Mouse (Mus musculus) gastrocnemius, postnatal 14 days (tissue): ENCODE measurements around the gene Zcchc18. TPM values are rescaled to one million over a fixed set of nuclear protein-coding genes. Genes with fewer than 3 reads are reported as not detected.
"Not testable (repeated sequence)": the region's sequence is repeated elsewhere in the genome, so short reads cannot be mapped to it uniquely, and the experiment has no call there.

Source experiments
- DNase-seq: peaks from one replicate; pipeline ENCODE4 v3.0.0; 2021; ENCODE audit warnings: mixed read lengths
- intact Hi-C: fragments of 180-260 bp; cut with DNase I; formaldehyde crosslinking; loops from one replicate; pipeline ENCODE4 v1.15.1; 2025; ENCODE audit warnings: low total_unique reads
- long read RNA-seq, 2 experiments: library from polyadenylated mRNA; stranded (forward); transcript quantifications; one replicate each; pipeline ENCODE4 v2.0.0; 2021
- total RNA-seq, 2 experiments: library from RNA; stranded (reverse); gene quantifications; 2 replicates each; pipeline ENCODE4 v1.2.3; 2021

Gene Zcchc18
- total RNA-seq: under 1 TPM in 1 of 2 experiments, not detected in 1; 0.16 TPM
- long read RNA-seq, experiment 1: 0 reads
- long read RNA-seq, experiment 2: 0 reads

DNA sequence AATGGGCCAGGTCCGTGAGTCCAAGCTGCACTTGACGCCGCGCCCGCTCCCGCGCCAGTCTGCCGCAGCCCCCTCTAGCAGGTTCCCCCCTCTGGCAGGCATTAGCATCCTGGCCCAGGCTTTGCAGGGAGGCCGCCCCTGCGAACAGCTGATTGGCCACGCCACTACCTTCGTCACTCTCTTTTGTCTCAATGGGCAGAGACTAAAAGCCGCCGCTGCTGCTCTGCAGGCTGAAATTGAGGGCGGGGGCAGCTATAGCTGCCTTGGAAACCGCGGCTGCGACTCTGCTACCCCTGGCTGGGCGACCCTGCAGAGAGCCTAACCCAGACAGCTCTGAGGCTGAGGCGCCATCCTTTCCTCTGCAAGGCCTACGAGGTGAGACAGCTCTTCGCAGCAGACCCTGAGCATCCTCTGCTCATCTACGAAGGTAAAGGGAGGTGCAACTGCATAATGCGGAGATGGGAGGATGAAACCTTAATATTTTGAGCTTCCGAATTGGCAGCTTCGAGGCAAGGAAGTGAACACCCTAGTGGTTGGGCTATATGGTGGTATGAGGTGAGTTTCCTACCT is at the start of gene Zcchc18:
Zcchc18 (plus strand) TSS at position 178 of the 570 bp plus-strand sequence.
- intact Hi-C loops: no loop called here
- DNase-seq: peak; percentile 28

DNA sequence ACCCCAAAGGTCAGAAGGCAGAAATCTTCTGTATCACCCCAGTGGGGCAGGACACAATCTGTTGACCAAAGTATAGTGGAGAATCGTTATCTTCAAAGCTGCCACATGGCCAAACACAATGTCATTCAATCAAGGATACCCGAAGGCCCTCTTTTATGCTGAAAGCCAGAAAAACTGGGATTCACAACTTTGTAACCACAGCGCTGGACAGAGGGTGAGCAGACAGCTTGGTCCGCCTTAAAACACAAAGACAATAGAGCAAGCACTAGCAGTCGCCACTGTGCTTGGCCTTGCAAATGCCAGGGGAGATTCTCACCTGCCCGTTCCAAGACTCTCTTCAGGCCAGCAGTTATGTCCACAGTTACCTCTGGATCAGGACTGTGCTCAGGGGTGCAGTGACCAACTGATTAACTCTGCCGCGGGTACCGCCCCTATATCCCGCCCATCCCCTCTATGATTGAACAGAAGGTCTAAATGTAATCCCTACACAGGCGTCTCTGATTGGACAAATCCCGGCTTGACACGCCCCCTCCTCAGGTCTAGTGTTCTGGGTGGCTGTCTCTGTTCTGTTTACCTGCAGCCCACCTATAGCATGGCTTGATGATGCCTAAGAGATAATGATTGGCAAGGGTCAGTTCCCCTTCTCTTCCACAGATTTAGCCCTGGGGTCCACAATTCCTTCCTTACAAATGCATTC is 35.2 kb upstream of the Zcchc18 start:
- peak; percentile 36 for DNase-seq
- intact Hi-C loops: not testable (repeated sequence)

DNA sequence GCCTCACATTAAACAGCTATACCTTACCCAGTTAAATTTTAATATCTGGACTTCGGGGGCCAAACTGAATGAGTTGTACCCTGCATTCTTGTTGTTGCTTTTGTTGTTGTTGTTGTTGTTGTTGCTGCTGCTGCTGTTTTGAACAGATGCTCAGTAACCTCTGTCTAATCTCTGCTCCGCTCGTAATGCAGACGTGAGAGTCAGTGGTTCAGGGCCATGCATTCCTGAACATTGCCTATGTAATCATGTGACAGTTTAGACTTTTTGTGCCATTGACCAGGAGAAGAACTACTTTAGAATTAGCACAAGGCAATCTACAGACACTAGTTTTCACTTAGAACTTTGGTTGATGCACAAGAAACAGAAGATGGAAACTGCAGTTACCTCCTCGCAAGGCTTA is 34.7 kb upstream of the Zcchc18 start:
- DNase-seq, intact Hi-C loops: not testable (repeated sequence)

DNA sequence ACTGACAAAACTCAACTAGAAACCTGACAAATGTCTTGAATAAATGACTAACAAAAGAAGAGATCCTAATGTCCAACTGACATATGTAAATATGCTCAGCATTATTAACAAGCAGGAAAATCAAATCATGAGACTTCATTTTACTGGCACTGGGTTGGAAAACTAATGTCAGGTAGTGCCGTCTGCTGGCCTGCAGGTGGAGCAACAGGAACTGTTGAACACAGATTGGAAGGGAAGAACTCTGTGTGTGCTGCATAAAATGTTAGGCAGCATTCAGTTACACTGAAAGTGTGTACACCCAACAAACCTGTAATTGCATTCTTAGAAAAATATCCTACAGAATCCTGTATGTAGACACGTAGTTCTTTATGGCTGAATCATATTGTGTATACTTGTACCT is 33.3 kb upstream of the Zcchc18 start:
- intact Hi-C loops: no loop called here
- DNase-seq: no peak

GRCm38 (mm10) chrX:136975397-136975796 is 17.6 kb upstream of the Zcchc18 start, which contains the start of gene Tmsb15b2:
TSS of gene Tmsb15b2 (minus strand) at chrX:136975497.
- intact Hi-C loops, DNase-seq: not testable (repeated sequence)

- peak; percentile 7 for DNase-seq
- intact Hi-C loops: no loop called here
Measured at GRCm38 (mm10) chrX:136976424-136977084, 16.4 kb upstream of the Zcchc18 start, which contains the start of the genes Tmsb15l and Tmsb15b1. TSS of gene Tmsb15l (minus strand) at chrX:136976869. TSS of gene Tmsb15b1 (minus strand) at chrX:136976874.

- intact Hi-C loops: no loop called here
- no peak for DNase-seq
Measured at GRCm38 (mm10) chrX:136978616-136979015, 14.3 kb upstream of the Zcchc18 start.

GRCm38 (mm10) chrX:136986039-136986438 is 6.9 kb upstream of the Zcchc18 start:
- DNase-seq: no peak
- intact Hi-C loops: no loop called here

- no peak for DNase-seq
- intact Hi-C loops: no loop called here
Measured at GRCm38 (mm10) chrX:136991274-136991673, 1.7 kb upstream of the Zcchc18 start.

DNA sequence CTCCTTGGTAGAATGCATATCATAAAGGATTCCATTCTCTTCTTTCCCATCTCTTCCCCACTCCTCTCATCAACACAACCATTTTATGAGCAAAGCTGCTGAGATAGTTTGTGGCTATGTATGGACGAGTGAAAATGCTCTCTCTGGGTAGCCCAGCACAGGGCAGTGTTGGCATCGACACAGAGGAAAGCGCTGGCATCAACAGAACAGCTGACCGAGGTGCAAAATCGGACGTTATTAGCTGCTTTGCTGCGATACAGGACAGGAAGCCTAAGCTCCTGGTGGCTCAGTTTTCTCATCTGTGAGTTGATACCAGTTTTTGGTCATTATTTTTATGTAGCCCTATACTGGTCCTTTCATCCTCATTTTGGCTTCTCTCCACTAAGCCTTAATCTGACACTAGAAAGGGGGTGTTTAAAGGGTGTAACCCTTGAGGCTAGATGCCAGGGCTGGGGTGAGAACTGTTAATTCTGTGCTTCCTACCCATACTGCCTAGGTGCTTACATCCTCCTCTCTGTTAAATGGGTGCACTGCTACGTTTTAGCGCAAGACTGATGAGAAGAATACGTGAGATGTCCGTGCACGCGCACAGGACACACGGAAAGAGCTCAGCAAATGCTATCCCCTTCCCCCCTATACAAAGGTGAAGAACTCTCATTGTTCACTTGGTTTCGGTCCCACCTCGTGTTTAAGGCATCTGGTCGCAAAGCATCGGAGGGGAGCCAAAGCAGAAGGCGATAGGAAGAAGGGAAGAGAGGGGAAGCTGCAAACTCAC is 577 bp upstream of the Zcchc18 start:
- no peak for DNase-seq
- intact Hi-C loops: no loop called here

DNA sequence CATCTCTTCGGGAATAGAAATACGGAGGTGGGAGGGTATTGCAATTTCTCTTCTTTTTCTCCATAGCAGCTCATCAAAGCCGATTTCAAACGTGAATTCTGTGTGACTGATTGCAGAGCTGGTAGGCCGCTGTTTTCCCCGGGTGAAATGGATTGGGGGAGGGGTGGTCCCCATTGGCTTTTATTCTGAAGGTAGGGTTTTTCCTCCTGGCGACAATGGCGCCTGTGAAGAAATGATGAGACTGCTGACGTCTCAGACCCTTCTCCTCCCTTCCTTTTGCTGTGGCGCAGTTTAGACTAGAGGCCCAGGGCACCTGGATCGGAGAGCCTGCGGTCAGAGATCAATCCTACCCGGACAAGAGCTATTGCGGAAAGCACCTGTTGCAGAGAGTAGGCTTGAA is 686 bp downstream of the Zcchc18 start:
- DNase-seq: no peak
- intact Hi-C loops: no loop called here

DNA sequence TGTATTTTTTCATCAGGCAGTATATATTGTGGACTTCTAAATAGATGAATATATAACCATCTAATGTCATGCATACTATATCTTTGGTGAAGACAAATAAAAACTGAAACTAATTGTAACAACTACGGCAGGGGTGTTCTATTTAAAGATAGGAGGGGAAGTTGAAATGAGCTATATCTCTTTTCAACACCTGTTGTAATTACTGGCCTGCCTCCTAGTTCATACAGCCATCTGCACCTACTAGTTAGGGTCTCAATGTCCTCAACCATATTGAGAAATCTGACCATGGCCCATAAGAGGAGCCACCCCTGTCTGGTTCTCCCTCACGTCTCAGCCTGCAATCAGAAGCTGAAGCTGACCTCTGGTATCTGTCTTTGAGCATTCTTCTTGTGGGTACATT is 3.3 kb downstream of the Zcchc18 start:
- no peak for DNase-seq
- intact Hi-C loops: no loop called here

GRCm38 (mm10) chrX:137015099-137015709 is 22.2 kb downstream of the Zcchc18 start:
- DNase-seq: no peak
- intact Hi-C loops: no loop called here

DNA sequence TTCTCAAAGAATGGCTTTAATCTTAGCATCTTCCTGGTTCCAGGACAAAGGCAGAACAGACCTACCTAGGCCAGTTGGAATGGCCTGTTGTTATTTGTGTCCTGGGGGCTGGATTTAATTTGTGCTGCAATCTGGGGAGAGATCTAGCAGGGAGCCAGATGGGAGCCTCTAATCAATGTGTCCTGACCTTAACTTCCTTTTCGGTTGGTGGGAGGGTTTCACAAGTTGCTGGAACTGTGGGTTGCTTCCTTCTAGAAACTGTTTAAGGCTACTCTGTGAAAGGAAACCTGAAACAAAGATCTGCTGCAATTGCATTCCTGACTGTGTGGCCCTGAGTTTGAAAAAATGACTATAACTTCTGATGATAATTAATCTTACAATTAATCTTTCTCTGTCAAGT is 24.7 kb downstream of the Zcchc18 start:
- intact Hi-C loops: no loop called here
- DNase-seq: no peak

DNA sequence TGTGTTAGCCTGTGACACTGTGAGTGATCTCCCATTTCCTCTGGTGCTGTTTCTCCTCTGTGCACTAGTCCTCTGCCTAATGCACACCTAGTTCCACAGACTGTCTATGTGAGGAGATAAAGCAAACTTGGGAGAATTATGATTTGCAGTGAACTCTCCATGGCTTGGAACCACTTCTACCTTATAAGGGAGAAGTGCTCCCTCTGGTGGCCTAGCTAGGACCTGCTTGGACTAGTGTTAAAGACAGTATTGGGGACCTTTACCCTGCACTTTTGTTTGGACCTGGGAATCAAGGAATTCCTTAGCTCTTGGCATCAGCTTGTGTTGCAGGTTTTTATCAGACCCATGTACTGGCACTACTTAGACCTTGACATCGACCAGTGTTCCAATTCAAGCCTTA is 26.4 kb downstream of the Zcchc18 start:
- intact Hi-C loops: no loop called here
- DNase-seq: peak; percentile 33

DNA sequence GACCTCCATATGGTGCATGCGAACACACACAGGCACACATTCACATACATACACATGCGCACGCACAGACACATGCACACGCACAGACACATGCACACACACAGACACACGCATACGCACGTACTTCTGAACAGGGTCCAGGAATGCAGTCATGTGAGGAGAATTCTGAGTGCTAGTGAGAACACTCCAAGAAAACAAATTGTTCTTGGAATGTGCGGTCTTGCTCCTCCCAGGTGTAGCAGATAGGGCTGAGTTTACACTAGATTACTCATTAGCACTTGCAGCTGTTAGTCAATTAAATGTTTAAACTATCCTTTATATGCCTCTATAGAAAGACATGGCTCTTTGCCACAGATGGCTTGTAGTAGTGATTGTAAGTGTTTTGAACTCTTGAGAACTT is 38.0 kb downstream of the Zcchc18 start:
- DNase-seq: no peak
- intact Hi-C loops: no loop called here

DNA sequence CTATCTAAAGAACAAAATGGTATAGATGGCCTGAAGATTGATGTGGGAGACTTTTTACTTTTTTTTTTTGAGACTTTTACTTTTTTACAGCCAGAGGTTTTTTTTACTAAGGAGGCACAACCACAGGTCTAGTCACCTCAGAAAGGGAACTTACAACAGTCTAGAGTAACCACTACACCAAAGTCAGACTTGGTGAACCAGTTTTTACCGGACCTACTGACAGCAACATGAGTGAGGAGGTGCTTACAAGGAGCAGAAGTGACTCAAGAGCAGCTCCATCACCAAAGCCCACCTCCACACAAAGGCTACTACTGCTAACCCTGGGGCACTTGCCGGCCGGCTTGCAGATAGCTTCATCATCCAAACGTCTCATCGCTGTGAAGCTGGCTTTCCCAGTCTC is 38.8 kb downstream of the Zcchc18 start:
- intact Hi-C loops: no loop called here
- DNase-seq: no peak

DNA sequence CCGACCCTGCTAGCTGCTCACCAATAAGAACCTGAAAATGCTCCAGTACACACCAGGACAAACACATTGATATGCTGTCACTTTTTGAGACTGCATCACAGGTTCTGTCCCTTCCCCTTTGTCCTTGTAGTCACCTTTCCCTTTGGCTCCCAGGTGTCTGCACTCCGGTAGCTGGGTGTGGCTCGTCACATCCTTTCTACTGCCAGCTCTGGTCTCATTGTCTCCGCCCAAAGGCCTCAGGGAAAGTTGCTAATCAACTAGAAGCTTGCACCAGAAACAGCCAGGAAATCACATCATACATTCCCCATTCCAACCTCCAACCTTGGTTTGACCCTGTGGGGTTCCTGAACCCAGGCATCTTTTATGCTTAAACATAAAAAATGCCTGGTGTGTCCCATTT is 41.4 kb downstream of the Zcchc18 start:
- intact Hi-C loops: no loop called here
- no peak for DNase-seq

GRCm38 (mm10) chrX:137037470-137037999 is 44.6 kb downstream of the Zcchc18 start:
- intact Hi-C loops: no loop called here
- no peak for DNase-seq
